Mouse (Mus musculus): ENCODE data around the gene Ubac1.

DNA sequence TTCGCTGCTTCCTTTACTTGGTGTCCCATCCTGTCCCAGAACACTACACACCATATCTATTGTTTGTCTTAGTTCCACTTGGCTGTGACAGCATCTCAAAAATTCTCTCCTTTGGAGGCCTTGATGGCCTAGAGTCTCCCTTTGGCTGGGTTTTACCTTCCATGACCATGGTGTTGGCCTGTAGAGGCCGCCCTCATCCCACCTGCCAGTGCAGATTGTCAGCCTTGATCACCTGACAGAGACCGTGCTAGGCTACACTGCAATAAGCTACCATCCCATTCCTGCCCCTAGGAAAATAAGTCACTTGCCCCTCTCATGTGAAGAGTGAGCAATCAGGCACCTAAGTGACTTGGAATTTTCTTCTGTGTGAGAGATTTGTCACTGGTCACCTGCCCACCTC, 8.7 kb upstream of the Ubac1 start:
- TF ChIP-seq CTCF (IDR thresholded peaks at IDR 0.05; ENCODE audit: extremely low read depth, insufficient read length, insufficient replicate concordance, low read depth, low read length): peak; percentile 36; the same call in 1 of the 2 replicates
- no peak for TF ChIP-seq POLR2A (IDR thresholded peaks at IDR 0.05; ENCODE audit: low read depth, low read length)

All from small intestine, adult 2 months (tissue).